Mouse (Mus musculus) C2C12 (cell line): ENCODE data around the gene St8sia1.

Experiments used
- CTCF ChIP-seq: IDR thresholded peaks from one replicate; pipeline ENCODE4 v1.5.1; 2011; ENCODE audit not compliant: control insufficient read depth, insufficient read depth, insufficient read length
- MYOD1 ChIP-seq: IDR thresholded peaks from one replicate; pipeline ENCODE4 v1.6.1; 2011; ENCODE audit warnings: low read depth; ENCODE audit not compliant: control insufficient read depth, insufficient read length

GRCm38 (mm10) chr6:142859946-142860345, 104.3 kb downstream of the St8sia1 start:
- TF ChIP-seq CTCF = no peak
- no peak for TF ChIP-seq MYOD1
